Mouse (Mus musculus) retina, embryonic 14.5 days (tissue): ENCODE data around the gene Dcakd.

Experiments
- DNase-seq: peaks from one replicate; pipeline ENCODE4 v3.0.0-alpha.2; 2015; ENCODE audit warnings: low spot score

The Dcakd gene

DNA sequence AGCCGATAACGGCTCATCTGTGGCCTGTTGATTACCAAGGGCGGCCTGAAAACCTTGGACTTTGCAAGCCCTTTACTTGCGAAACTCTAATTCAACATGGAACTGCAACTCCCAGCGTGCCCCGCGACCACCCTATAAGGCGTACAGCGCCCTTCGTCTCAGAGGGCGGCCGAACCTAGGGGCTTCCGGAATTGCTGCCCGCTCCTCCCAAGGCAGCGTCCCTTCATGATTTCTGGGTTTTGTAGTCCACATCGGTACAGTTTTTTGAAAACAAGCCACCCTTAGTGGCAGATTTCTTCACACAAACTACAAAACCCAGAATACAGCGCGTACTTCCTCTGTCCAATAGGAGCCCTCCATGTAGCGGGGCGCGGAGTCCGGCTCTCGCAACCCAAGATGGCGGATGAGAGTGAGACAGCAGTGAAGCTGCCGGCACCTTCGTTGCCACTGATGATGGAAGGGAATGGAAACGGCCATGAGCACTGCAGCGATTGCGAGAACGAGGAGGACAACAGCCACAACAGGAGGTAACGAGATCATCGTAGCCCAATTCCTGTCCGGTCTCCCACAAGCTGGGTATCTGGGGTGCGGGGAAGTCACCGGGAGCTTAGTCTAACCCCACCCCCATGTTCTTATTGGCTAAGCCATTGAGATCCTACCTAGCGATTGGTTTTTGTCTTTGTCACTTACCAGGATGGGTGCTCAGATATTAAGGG lies at the start of gene Dcakd, which contains the start of gene Nmt1:
Gene Dcakd, minus strand, starts transcription at position 158 of the 716 bp plus-strand sequence.
Gene Nmt1, plus strand, starts transcription at position 15 of the 716 bp plus-strand sequence.
- peak; percentile 97 for DNase-seq

DNA sequence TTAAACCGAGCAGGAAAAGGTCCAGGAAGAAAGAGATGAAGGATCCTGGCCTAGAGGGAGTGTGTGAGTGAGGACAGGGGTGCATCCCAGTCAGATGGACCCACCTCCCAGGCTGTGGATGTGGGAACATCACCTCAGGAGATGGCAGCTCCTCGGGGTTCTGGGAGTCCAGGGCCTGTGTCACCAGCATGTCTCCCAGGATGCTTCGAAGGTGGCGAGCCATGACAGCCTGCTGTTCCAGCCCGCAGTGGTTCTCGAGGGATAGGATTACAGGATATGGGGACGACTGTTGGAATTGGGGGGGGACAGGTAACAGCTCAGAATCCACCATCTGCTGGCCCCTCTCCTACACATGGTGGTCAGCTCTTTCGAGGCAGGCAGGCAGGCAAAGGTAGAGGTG lies 48.4 kb upstream of the Dcakd start:
- DNase-seq: no peak

- no peak for DNase-seq
Measured at GRCm38 (mm10) chr11:103076010-103076409, 47.9 kb upstream of the Dcakd start.

DNA sequence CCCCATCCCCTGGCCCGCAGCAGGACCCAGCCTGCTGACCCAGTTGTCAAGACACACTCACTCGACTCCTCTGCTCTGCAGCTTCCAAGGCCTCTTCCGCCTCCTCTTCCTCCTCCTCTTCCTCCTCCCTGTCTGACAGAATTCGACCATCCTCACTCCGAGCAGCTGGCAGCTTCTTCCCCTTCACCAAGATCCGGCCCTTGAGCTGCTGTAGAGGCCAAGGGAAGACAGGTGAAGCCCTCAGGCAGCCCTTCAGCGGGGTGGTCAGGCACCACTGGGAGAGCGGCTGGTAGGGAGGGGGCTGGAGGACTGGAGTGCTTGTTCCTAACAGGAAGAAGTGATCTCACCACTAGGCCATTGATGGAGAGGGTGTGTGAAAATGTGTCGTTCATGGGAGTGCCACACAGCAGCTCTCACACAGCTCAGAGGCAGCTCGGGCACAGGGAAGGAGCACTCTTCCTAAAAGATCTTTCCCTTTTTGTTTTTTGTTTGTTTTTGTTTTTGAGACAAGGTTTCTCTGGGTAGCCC lies 46.7 kb upstream of the Dcakd start:
- DNase-seq: peak; percentile 43

GRCm38 (mm10) chr11:103074121-103074650 lies 46.1 kb upstream of the Dcakd start:
- no peak for DNase-seq

GRCm38 (mm10) chr11:103073671-103074070 lies 45.5 kb upstream of the Dcakd start:
- DNase-seq: no peak

DNA sequence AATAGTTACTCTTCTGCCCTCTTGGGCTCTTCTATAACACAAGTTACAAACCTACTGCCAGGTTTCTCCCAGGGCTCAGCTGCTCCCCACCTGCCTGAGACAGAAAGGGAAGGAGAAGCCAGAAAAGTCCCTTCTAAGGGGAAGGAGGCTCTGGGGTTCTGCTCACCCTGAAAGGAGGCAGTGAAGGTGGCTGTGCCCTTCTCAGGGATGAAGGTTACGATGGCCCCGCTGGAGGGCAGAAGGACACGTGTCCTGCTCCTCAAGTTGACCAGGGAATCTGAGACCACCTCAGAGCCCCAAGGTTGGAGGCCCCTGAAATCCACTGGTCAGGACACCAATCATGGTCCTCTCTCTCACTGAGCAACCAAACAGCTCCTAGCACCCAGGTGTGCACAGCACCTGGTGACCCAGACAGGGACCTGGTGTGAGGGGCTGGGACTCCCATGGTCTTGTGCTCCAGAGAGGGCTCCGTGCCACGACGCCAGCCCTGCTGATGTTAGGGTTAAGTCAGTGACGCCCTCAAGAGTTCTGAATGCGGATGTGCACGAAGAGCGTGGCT lies 42.3 kb upstream of the Dcakd start:
- no peak for DNase-seq

- no peak for DNase-seq
Measured at GRCm38 (mm10) chr11:103069731-103070130, 41.6 kb upstream of the Dcakd start.

DNA sequence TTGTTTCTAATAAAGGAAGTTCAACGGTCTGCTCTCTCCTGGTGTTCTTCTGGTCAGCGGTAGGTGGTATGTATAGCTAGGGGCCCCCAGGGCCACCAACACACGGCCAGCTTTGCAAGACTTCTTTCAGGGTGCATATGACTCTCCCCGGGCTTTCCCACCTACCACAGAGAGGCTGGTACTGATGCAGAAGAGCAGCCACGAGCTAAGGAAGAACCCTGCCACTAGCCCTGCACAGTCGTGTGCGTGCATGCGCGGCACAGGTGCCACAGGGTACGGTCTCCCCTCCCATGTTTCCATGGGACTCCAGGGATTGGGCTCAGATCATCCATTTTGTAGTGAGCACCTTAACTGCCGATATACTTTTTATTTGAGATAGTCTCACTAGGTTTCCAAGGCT lies 40.8 kb upstream of the Dcakd start:
- DNase-seq: no peak

GRCm38 (mm10) chr11:103068272-103068671 lies 40.1 kb upstream of the Dcakd start:
- DNase-seq: no peak

GRCm38 (mm10) chr11:103067457-103068001 lies 39.4 kb upstream of the Dcakd start:
- no peak for DNase-seq

DNA sequence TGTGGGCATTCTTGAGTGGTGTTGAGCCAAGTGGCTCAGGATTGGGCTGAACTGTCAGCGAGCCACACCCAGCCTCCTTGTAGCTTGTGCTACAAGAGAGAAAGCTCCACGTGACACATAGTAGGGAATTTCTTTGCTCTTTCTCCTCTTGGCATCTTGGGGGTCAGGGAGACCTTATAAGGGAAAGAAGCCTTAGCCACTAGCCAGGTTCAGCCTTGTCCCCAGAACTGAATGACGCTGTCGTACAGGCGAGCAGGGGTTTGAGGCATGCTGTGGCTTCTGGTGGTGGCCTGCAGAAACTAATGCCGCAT lies 38.9 kb upstream of the Dcakd start:
- DNase-seq: no peak

DNA sequence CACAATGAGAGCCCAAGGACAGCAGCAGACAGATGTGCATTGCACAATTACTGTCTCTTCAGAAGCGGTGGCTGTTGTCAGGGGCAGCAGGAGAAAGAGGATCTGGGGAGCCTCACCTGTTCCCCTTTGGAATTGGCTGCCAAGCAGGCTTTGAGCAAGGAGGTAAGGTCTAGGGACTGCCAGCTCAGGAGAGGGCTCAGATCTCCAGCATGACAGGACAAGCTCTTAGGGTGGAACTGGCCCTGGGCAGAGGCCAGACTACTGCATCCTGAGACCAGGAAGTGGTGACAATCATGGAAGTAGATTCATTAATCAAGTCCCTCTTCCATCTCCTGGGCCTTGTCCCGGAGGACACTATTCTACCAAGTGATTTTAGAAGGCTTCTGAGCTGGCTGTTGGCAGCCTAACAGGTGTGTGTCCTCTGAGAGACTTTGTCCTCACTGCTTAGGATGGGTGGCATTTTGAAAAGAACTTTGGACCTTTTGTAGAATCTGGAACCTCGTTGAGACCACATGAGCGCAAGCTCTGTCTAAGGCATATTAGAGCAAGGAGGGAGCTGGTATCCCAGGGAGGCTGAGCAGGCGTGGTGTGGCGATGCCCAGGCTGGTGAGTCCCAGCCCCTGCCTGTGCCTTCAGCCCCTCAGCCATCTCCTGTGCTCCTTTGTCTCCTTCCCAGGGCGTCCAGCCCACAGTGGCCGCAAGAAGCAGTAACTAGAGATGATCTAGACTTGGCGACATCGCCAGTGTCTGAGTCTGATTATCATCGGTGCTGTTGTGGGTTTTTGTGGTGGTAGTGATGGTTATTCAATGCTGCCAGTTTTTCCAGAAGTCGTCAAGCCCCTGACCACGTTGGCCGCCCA lies 38.3 kb upstream of the Dcakd start:
- no peak for DNase-seq

DNA sequence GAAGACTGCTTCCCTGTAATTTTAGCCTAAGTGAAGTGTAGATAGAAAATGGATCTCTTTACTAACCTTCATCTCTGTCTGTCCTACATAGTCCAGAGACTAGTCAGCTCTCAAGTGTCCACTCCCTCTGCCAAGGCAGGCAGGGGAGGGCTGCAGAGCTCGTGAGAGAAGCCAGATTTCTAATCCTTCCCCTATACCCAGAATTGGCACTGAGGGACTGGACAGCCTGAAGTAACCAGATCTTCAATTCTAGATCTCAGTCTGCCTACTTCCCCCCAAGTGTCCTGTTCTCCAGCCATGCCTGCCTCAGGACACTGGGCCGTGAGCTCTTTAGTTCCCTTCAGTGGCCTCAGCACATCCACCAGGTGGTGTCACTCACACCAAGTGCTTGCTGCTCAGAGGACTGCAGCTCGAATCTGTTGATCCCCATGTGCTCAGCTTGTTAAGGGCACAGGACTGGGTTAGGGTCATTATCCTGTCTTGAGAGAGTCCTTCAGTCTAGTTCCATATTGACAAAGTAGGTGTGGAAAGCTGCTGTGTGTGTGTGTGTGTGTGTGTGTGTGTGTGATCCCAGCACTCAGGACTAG lies 30.5 kb upstream of the Dcakd start:
- DNase-seq: no peak

DNA sequence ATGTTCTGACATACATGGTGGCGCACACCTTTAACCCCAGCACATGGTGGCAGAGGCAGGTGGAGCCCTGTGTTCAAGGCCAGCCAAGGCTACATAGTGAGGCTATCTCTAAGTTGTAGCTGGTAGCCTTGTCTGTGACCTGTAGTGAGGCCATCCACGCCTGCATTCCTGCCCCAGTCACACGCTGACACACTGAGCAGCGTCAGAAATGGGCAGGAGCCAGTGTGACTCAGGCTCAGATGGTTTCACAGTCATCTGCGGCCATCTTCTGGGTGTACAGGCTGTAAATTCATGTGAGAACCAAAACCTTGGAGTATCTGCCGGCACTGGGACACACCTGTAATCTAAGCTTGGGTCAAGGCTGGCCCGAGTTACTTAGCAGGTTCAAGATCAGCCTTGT lies 28.5 kb upstream of the Dcakd start:
- no peak for DNase-seq

GRCm38 (mm10) chr11:103054798-103055197 lies 26.7 kb upstream of the Dcakd start:
- DNase-seq: peak; percentile 94

- DNase-seq: no peak
Measured at GRCm38 (mm10) chr11:103053191-103054076, 25.3 kb upstream of the Dcakd start.

DNA sequence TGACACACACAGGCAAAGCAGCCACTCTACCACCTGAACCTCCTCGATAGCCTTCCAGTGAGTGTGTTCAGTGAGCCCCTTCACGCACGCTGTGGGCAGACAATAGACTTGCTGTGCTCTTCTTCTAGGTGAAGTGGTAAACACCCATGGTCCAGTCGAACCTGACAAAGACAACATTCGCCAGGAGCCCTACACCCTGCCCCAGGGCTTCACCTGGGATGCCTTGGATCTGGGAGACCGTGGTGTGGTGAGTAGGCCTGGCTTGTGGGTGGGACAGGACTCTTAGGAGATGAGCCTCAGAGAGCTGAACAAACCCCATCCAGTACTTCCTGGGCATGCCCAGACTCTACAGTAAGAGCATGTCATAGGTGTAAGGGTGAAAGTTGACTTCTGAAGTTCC lies 23.9 kb upstream of the Dcakd start:
- DNase-seq: no peak

- no peak for DNase-seq
Measured at GRCm38 (mm10) chr11:103051249-103051691, 23.1 kb upstream of the Dcakd start.

DNA sequence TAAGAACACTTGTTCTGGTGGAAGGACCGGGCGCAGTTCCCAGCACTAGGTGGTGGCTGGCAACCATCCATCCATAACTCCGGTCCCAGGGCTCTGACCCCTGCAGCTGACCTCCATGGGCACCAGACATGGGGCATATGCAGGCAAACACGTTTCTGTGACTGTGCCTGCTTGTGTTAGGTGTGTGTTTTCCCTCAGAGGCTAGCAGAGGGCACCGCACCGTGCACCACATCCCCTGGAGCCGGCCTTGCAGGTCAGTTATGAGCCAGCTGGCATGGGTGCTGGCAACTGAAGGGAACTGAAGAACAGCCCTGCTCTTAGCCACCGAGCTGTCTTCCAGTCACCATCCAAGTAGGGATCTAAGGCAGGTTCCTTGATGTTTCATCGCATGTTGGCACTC lies 22.0 kb upstream of the Dcakd start:
- no peak for DNase-seq

DNA sequence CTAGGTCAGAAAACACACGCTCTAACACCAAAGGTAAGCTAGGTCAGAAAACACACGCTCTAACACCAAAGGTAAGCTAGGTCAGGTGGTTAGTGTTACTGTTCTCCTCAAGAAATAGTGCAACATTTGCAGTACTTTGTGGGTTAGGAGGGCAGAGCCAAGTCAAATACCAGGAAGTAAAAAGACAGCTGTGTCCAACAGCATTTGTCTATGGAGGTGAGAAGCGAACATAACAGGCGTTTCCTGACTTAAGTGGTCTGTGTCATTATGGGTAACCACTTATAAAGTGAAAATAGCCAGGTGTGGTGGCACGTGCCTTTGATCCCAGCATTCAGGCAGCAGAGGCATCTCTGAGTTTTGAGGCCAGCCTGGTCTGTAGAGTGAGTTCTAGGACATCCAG lies 21.5 kb upstream of the Dcakd start:
- DNase-seq: no peak
